Mouse (Mus musculus): ENCODE results near the gene Dock10.

Dock10 gene

GRCm38 (mm10) chr1:80730174-80730573, 28.2 kb downstream of the Dock10 start:
- no peak for DNase-seq (ENCODE audit: extremely low read depth, insufficient read length, low spot score)

GRCm38 (mm10) chr1:80728183-80728582, 30.1 kb downstream of the Dock10 start:
- no peak for DNase-seq (ENCODE audit: extremely low read depth, insufficient read length, low spot score)

DNA sequence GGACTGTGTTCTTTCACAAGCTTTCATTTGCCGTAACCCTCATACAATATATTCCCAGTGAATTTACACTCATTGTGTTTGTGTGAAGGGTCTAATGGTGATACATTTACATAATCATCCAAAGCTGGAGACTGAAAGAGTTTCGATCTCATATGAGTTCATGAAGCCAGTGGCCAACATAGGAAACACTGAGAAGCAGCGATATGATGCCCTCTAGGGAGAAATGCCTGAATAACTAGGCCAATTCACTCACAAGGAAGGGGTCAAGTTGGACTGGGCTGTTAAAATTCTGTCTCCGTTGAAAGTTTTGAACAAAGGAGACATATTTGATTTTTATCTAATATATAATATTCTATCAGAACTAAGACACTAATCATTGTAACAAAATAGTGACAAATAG, 30.9 kb downstream of the Dock10 start:
- DNase-seq (ENCODE audit: extremely low read depth, insufficient read length, low spot score): no peak

GRCm38 (mm10) chr1:80722647-80723046, 35.7 kb downstream of the Dock10 start:
- no peak for DNase-seq (ENCODE audit: extremely low read depth, insufficient read length, low spot score)

DNA sequence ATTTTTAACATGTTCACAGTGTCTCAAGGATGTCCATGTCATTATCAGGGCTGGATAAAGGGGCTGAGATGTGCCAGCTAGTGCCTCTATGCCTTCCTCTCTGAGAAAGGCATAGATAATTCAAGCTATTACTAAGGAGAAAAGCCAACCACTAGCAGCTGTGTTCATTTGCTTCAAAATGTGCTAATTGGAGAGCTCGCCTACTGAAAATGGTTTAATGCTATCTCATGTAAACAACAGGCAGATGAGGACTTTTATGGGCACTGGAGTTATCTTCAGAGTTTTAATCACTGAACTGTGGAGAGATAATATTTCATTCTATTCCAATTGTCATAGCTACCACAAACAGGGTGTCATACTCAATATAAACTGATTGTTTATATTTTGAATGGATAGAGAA, 36.3 kb downstream of the Dock10 start:
- no peak for DNase-seq (ENCODE audit: extremely low read depth, insufficient read length, low spot score)

GRCm38 (mm10) chr1:80721181-80721580, 37.1 kb downstream of the Dock10 start:
- no peak for DNase-seq (ENCODE audit: extremely low read depth, insufficient read length, low spot score)

DNA sequence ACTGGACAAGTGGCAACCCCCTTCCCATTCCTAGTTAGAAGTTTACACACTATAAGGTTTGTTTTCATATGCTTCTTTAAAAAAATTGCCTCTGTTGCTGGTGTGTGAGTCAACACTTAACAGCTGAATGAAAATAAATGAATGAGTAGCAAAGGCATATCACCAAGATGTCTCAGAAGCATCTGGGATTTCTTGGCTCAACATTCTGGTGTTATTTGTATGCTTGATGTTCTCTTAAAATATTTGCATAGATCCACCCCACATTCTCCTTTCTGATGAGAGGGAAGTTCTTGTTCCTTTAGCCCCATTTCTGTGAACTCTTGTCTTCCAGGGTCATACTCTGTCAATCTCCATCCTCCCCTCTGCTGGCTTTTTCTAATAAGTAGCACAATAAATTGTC, 38.2 kb downstream of the Dock10 start:
- DNase-seq (ENCODE audit: extremely low read depth, insufficient read length, low spot score): no peak

GRCm38 (mm10) chr1:80719436-80719835, 38.9 kb downstream of the Dock10 start:
- DNase-seq (ENCODE audit: extremely low read depth, insufficient read length, low spot score): no peak

DNA sequence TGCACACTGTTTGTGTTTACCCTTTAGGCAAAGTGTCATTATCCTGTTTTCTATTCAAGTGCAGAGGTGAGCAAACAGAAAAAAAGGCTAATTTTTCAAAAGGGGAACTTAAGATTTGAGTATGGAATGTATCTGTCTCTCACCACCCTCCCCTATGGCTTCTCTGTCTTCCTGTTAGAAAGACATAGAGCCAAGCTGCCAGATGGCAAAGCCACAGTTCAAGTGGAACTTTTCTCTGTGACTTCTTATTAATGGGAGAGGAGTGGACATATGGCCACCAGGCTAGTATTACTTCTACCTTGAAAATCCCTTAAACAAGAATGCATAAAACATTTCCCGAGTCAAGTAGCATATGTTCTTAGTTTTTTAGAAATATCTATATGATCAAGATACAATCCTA, 39.7 kb downstream of the Dock10 start:
- no peak for DNase-seq (ENCODE audit: extremely low read depth, insufficient read length, low spot score)

DNA sequence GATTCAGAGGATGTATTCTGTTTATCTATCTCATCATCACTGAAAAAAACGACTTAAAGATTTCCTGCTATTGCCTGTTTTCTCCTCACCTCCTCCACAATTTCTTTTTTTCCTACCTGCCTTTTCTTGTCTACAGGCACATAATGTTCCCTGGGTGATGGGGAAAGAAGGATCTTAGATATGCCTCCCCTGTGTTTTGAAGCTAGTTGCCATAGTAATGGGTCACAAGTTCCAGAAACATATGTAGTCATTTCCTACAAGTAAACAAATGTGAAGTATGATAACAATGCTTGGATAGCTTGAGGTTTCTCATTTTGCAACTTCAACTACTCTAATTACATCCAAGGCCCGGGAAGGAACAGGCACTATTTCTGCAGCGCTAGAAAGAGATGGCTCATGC, 42.4 kb downstream of the Dock10 start:
- DNase-seq (ENCODE audit: extremely low read depth, insufficient read length, low spot score): no peak

DNA sequence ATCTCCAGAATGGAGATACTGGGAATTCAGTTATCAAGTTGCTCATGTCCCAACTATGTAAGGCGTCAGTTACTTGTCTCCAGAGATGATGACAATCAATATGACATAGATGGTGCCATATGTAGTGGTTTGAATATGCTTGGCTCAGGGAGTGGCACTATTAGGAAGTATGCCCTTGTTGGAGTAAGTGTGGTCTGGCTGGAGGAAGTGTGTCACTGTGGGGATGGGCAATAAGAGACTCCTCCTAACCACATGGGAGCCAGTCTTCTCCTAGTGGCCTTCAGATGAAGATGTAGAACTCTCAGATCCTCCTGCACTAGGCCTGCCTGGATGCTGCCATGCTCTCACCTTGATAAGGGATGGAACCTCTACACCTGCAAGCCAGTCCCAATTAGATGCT, 44.4 kb downstream of the Dock10 start:
- no peak for DNase-seq (ENCODE audit: extremely low read depth, insufficient read length, low spot score)

GRCm38 (mm10) chr1:80710607-80711261, 47.6 kb downstream of the Dock10 start:
- no peak for DNase-seq (ENCODE audit: extremely low read depth, insufficient read length, low spot score)

DNA sequence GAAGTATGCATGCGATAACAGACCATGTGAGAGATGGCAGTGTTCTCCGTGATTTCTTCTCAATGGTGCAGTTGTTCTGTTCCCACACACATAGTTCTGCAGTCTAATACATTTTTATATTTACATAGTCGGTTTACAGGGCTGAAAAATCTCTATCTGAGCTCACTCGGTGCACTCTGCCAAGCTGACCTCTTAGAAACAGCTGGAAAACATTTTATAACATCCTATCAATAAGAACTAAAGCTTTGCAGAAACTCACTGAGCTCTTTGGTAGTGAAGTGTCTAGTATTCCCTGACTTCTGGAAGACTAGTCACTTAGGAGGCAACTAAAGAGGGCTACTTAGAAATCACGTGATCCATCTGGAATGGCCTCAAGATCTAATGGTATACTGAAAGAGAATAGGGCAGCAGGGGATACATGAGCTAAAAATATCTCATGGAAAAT, 48.2 kb downstream of the Dock10 start:
- DNase-seq (ENCODE audit: extremely low read depth, insufficient read length, low spot score): no peak

GRCm38 (mm10) chr1:80709299-80709698, 49.0 kb downstream of the Dock10 start:
- no peak for DNase-seq (ENCODE audit: extremely low read depth, insufficient read length, low spot score)

GRCm38 (mm10) chr1:80703279-80703678, 55.0 kb downstream of the Dock10 start:
- DNase-seq (ENCODE audit: extremely low read depth, insufficient read length, low spot score): no peak

- DNase-seq (ENCODE audit: extremely low read depth, insufficient read length, low spot score): no peak
Measured at GRCm38 (mm10) chr1:80676004-80676673, 82.2 kb downstream of the Dock10 start.

DNA sequence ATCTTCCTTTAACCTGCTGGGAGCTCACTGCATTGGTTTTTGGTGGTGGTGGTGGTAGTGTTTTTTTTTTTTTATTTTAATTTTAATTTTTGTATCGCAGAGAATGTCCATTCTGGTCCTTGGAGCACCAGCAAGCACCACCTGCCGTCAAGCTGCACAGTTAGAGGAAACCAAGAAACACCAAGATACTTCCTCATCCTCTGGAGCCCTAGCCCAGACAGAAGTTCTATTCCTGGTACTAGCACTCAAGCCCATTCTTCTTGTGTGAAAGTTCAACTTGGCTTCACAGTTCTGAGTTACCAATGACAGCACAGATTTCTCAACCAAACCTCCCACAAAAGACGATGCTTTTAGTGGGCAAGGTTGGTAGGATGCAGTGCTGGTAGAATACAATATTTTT, 86.6 kb downstream of the Dock10 start:
- no peak for DNase-seq (ENCODE audit: extremely low read depth, insufficient read length, low spot score)

- DNase-seq (ENCODE audit: extremely low read depth, insufficient read length, low spot score): no peak
Measured at GRCm38 (mm10) chr1:80671056-80671455, 87.3 kb downstream of the Dock10 start.

DNA sequence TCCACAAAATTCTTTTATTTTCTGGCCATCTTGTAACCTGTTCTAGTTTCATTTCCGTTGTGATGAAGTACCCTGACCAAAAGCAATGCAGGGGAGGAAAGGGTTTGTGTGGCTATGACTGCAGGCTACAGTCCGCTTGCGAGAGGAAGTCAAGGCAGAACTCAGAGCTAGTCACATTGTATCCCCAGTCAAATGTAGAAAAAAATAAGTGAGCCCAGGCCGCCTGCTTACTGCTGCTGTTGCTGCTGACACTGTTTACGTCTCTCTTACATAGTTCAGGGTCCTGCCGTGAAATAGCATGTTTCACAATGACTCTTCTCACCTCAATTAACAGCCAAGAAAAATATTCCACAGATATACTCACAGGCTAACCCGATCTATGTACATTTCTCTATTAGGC, 87.9 kb downstream of the Dock10 start:
- no peak for DNase-seq (ENCODE audit: extremely low read depth, insufficient read length, low spot score)

DNA sequence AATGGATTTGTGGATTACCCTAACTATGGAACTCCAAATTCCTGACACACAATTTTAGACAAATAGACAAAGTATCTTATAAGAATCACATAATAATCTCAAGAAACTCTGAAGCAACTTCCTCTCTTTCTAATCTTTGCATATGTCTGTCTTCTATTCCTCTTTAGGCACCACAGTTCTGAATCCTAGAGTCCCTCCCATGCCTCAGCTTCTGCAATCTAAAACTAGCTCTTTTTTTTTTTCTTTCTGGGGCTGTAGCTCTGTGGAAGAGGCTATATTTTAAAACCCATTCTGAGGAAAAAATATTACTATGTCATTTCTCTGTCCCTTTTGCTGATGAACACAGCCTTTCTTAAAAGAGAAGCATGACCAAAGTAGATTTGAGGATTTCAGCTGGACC, 92.6 kb downstream of the Dock10 start:
- DNase-seq (ENCODE audit: extremely low read depth, insufficient read length, low spot score): no peak

GRCm38 (mm10) chr1:80665161-80665560, 93.2 kb downstream of the Dock10 start:
- DNase-seq (ENCODE audit: extremely low read depth, insufficient read length, low spot score): no peak
